19 mouse cellular contexts compared by ENCODE assay signal in the genomic region with DNA sequence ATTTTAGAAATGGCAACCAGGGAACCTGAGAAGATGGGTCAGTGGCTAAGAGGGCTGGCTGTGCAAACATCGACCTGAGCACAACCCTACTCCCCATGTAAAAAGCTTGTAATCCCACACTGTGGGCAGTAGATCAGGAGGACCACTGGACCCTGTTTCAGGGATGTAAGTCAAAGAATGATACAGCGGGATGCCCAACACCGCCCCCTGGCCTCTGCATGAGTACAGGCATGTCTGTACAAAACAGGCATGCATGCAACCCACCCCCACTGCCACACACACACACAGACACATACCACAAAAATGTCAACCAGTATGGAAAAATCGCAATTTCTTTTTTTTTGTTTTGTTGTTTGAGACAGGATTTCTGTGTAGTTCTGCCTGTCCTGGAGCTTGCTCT. TPM values are rescaled to one million over a fixed set of nuclear protein-coding genes. Genes with fewer than 3 reads are reported as not detected.
DNase-seq lines count a peak whose midpoint lies in the region; ATAC-seq and TF ChIP-seq lines count a peak whose summit lies in the region.
"Had no signal": no experiment of that assay in that cellular context is flagged by ENCODE, and none has a peak within 500 bp of the region (broad histone marks: within the 10 kb centered on the region; RNA-seq: fewer than 3 reads in every experiment).

No protein-coding gene starts in this region.

- peak overlapping the region; percentile 75 for H3K27ac ChIP-seq in gastrocnemius, adult 2 months
- H3K27ac ChIP-seq in lung, postnatal 0 days (ENCODE audit: low read length), result no peak overlapping the region
- H3K27ac ChIP-seq: heart, embryonic 13.5 days; hindbrain, embryonic 10.5 days; liver, embryonic 15.5 days; macrophage had no signal

- H3K4me1 ChIP-seq in lung, postnatal 0 days (ENCODE audit: insufficient read depth, low read depth, low read length), result 0 out of 2 replicates have a peak, but pooled peaks cover 3% of the 10 kb centered on the region

- 0 out of 2 replicates have a peak, but pooled peaks cover 14% of the 10 kb centered on the region for H3K36me3 ChIP-seq in lung, postnatal 0 days (ENCODE audit: insufficient read depth, low read length)
- peaks cover 3% of the 10 kb centered on the region for H3K36me3 ChIP-seq in splenic B cell, adult 2 months (ENCODE audit: control insufficient read depth, insufficient read depth, low read length, poor library complexity, severe bottlenecking)

- no peak for TF ChIP-seq CTCF in gastrocnemius, adult 2 months (IDR thresholded peaks at IDR 0.05)
- peak; percentile 30; the same call in 1 of the 2 replicates for TF ChIP-seq CTCF in lung, postnatal 0 days (IDR thresholded peaks at IDR 0.05)
- peak; percentile 36 for TF ChIP-seq CTCF in Patski (IDR thresholded peaks at IDR 0.05)

- no peak overlapping the region for H3K4me2 ChIP-seq in lung, postnatal 0 days (replicated peaks; ENCODE audit: low read depth, low read length)
- H3K4me2 ChIP-seq: heart, embryonic 13.5 days; liver, embryonic 15.5 days had no signal

- POLR2A ChIA-PET in Patski (lab: Charles Lee), result no interaction called here

- no peaks in the 10 kb centered on the region for H3K9me3 ChIP-seq in lung, postnatal 0 days (ENCODE audit: low read length)
- H3K9me3 ChIP-seq: heart, embryonic 13.5 days; hindbrain, embryonic 10.5 days; liver, embryonic 15.5 days had no signal

- in situ Hi-C loops in Patski (cut with MboI; ENCODE audit: low pct_unique_long_range_greater_than_20kb), result no loop called here

- H3K27me3 ChIP-seq in lung, postnatal 0 days (replicated peaks; ENCODE audit: insufficient read depth, low read length), result no peaks in the 10 kb centered on the region
- no peaks in the 10 kb centered on the region for H3K27me3 ChIP-seq in Patski
- H3K27me3 ChIP-seq in splenic B cell, adult 2 months (ENCODE audit: control insufficient read depth, insufficient read depth, low read length, poor library complexity, severe bottlenecking), result no peaks in the 10 kb centered on the region
- H3K27me3 ChIP-seq: heart, embryonic 13.5 days; liver, embryonic 15.5 days had no signal

- intact Hi-C loops in gastrocnemius, adult 2 months (cut with DNase I), result no loop called here
- intact Hi-C loops in gastrocnemius, postnatal 36 days (cut with DNase I), result no loop called here

- no peak overlapping the region for H3K9ac ChIP-seq in lung, postnatal 0 days (replicated peaks; ENCODE audit: low read depth)
- H3K9ac ChIP-seq: heart, embryonic 13.5 days; liver, embryonic 15.5 days had no signal

- TF ChIP-seq EP300 in lung, postnatal 0 days (IDR thresholded peaks at IDR 0.05), result no peak

- H3K4me3 ChIP-seq in gastrocnemius, adult 2 months, result no peak overlapping the region
- no peak overlapping the region for H3K4me3 ChIP-seq in lung, postnatal 0 days (ENCODE audit: low read depth, low read length)
- H3K4me3 ChIP-seq: heart, embryonic 13.5 days; hindbrain, embryonic 10.5 days; liver, embryonic 15.5 days had no signal

- ATAC-seq in lung, postnatal 0 days, result no peak
- no peak for ATAC-seq in Patski
- ATAC-seq: intestine, embryonic 16.5 days had no signal

- CTCF ChIA-PET in Patski (lab: Charles Lee), result no interaction called here

- 86% methylated on average over 4 of the region's 4 CpGs for WGBS in lung, postnatal 0 days

- DNase-seq in gastrocnemius, adult 2 months, result no peak
- no peak for DNase-seq in gastrocnemius, postnatal 36 days
- no peak for DNase-seq in lung, postnatal 0 days (ENCODE audit: low spot score)
- no peak for DNase-seq in lung, postnatal 14 days
- DNase-seq in Patski (ENCODE audit: low read depth, low spot score), result no peak
- DNase-seq in splenic B cell, adult 2 months (ENCODE audit: low read depth, low spot score), result peak; percentile 20
- DNase-seq in retina, embryonic 14.5 days (ENCODE audit: low spot score), result no peak
- DNase-seq: cerebellum, adult 11-12 months; kidney, postnatal 36 days; right cerebral cortex, postnatal 4 days had no signal

RNA-seq across cellular contexts. Expression of a gene that starts 10.7 kb away (rescaled TPM):
- total RNA-seq in gastrocnemius, adult 2 months (2021), result 10 to 100 TPM; 26.4 to 29.6 TPM
- total RNA-seq in gastrocnemius, postnatal 36 days (2021), result 10 to 100 TPM; 24.9 to 28.4 TPM
- polyA plus RNA-seq in lung, postnatal 0 days (2015; fragmentation: Nextera tagmentation; extraction: Ambion mirVana), result 28.0 and 30.5 TPM in 2 replicates
- polyA plus RNA-seq in Patski (2021), result 74.9 TPM

RNA-seq across cellular contexts. Expression of a gene that starts 42.3 kb away (rescaled TPM):
- total RNA-seq in gastrocnemius, adult 2 months (2021), result 10 to 100 TPM; 23.3 to 28.5 TPM
- total RNA-seq in gastrocnemius, postnatal 36 days (2021), result 10 to 100 TPM; 15.2 to 16.7 TPM
- 17.0 and 19.3 TPM in 2 replicates for polyA plus RNA-seq in lung, postnatal 0 days (2015; fragmentation: Nextera tagmentation; extraction: Ambion mirVana)
- 38.3 TPM for polyA plus RNA-seq in Patski (2021)

RNA-seq across cellular contexts. Expression of a gene that starts 51.5 kb away (rescaled TPM):
- not detected for total RNA-seq in gastrocnemius, adult 2 months (2021)
- not detected for total RNA-seq in gastrocnemius, postnatal 36 days (2021)
- polyA plus RNA-seq in lung, postnatal 0 days (2015; fragmentation: Nextera tagmentation; extraction: Ambion mirVana), result 0.11 and 0.13 TPM in 2 replicates
- polyA plus RNA-seq in Patski (2021), result 0.08 TPM
- total RNA-seq: left cerebral cortex, postnatal 36 days had no signal
- polyA plus RNA-seq: embryonic facial prominence, embryonic 11.5 days; heart, embryonic 13.5 days; hindbrain, embryonic 10.5 days; intestine, embryonic 16.5 days; liver, embryonic 15.5 days; macrophage; neural tube, embryonic 14.5 days; thymus, postnatal 0 days had no signal
